ENCODE assay signal across 15 mouse cellular contexts in the genomic region with DNA sequence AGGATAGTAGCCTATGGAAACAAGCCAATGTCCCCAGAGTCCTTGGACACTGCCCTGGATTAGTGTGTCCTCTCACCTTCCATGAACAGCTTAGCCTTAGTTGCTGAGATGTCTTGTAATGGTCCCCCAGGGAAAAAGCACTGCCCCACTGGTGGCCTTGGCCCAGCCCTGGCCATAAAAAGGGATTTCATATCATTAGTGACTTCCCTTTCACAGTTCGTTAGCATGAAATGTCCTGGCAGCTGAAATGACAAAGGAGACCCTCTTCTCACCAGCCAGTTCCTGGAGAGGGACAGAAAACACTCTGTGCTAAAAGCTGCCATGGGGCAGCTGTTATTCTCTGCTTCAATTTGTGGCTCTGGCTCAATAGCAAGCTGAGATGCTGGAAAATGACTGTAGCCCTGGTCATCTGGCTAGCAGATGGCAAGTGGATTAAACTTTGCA.
DNase-seq lines count a peak whose midpoint lies in the region; ATAC-seq and TF ChIP-seq lines count a peak whose summit lies in the region.
"Had no signal": no experiment of that assay in that cellular context is flagged by ENCODE, and none has a peak within 500 bp of the region (broad histone marks: within the 10 kb centered on the region; RNA-seq: fewer than 3 reads in every experiment).

No protein-coding gene starts in this region.

- intact Hi-C loops in gastrocnemius, postnatal 14 days (cut with DNase I; ENCODE audit: low total_unique reads) = no loop called here
- intact Hi-C loops in gastrocnemius, postnatal 36 days (cut with DNase I) = no loop called here

- no peaks in the 10 kb centered on the region for H3K27me3 ChIP-seq in midbrain, postnatal 0 days (ENCODE audit: insufficient read depth, low read length)
- no peaks in the 10 kb centered on the region for H3K27me3 ChIP-seq in midbrain, embryonic 13.5 days
- H3K27me3 ChIP-seq in hindbrain, embryonic 16.5 days (replicated peaks; ENCODE audit: control insufficient read depth, insufficient read depth, low read length) = no peaks in the 10 kb centered on the region
- no peaks in the 10 kb centered on the region for H3K27me3 ChIP-seq in kidney, embryonic 14.5 days (ENCODE audit: control insufficient read depth, insufficient read depth, low read length)
- H3K27me3 ChIP-seq: heart, embryonic 13.5 days had no signal

- no peak overlapping the region for H3K4me2 ChIP-seq in midbrain, postnatal 0 days (ENCODE audit: low read depth, low read length, poor library complexity, severe bottlenecking)
- H3K4me2 ChIP-seq in midbrain, embryonic 13.5 days (replicated peaks) = no peak overlapping the region
- H3K4me2 ChIP-seq in hindbrain, embryonic 16.5 days (ENCODE audit: low read length) = no peak overlapping the region
- no peak overlapping the region for H3K4me2 ChIP-seq in kidney, embryonic 14.5 days (replicated peaks; ENCODE audit: low read depth, low read length)
- H3K4me2 ChIP-seq: heart, embryonic 13.5 days had no signal

- peak; percentile 20; the same call in 1 of the 2 replicates for ATAC-seq in midbrain, postnatal 0 days (ENCODE audit: low FRiP score)
- no peak for ATAC-seq in midbrain, embryonic 13.5 days
- peak; percentile 90 for ATAC-seq in hindbrain, embryonic 16.5 days
- no peak for ATAC-seq in kidney, embryonic 14.5 days (ENCODE audit: low FRiP score, low TSS enrichment)
- ATAC-seq: forebrain, embryonic 14.5 days; inflammation-experienced regulatory T-cells, adult 6 months had no signal

- H3K9me3 ChIP-seq in midbrain, postnatal 0 days (ENCODE audit: low read length) = no peaks in the 10 kb centered on the region
- no peaks in the 10 kb centered on the region for H3K9me3 ChIP-seq in midbrain, embryonic 13.5 days
- no peaks in the 10 kb centered on the region for H3K9me3 ChIP-seq in hindbrain, embryonic 16.5 days (ENCODE audit: control insufficient read depth, low read length)
- no peaks in the 10 kb centered on the region for H3K9me3 ChIP-seq in kidney, embryonic 14.5 days (ENCODE audit: control insufficient read depth, low read length)

- no peak for TF ChIP-seq CTCF in midbrain, postnatal 0 days (IDR thresholded peaks at IDR 0.05)

- H3K4me1 ChIP-seq in midbrain, postnatal 0 days (ENCODE audit: insufficient read depth, low read length) = no peaks in the 10 kb centered on the region
- no peaks in the 10 kb centered on the region for H3K4me1 ChIP-seq in midbrain, embryonic 13.5 days (replicated peaks)
- no peaks in the 10 kb centered on the region for H3K4me1 ChIP-seq in hindbrain, embryonic 16.5 days (ENCODE audit: control insufficient read depth, insufficient read depth, low read depth, low read length)
- no peaks in the 10 kb centered on the region for H3K4me1 ChIP-seq in kidney, embryonic 14.5 days (ENCODE audit: control insufficient read depth, insufficient read depth, low read length)

- 35% methylated on average over 1 of the region's 1 CpGs for WGBS in midbrain, postnatal 0 days
- 24% methylated on average over 1 of the region's 1 CpGs for WGBS in midbrain, embryonic 13.5 days
- 44% methylated on average over 1 of the region's 1 CpGs for whole genome bisulfite sequencing in hindbrain, embryonic 16.5 days
- 27% methylated on average over 1 of the region's 1 CpGs for WGBS in kidney, embryonic 14.5 days

- no peak overlapping the region for H3K27ac ChIP-seq in midbrain, postnatal 0 days (ENCODE audit: low read depth, low read length)
- H3K27ac ChIP-seq in midbrain, embryonic 13.5 days = no peak overlapping the region
- no peak overlapping the region for H3K27ac ChIP-seq in hindbrain, embryonic 16.5 days (ENCODE audit: low read depth, low read length)
- no peak overlapping the region for H3K27ac ChIP-seq in kidney, embryonic 14.5 days (ENCODE audit: low read depth, low read length)
- H3K27ac ChIP-seq: heart, embryonic 13.5 days had no signal

- H3K9ac ChIP-seq in midbrain, postnatal 0 days (replicated peaks; ENCODE audit: low read length, poor library complexity, severe bottlenecking) = no peak overlapping the region
- no peak overlapping the region for H3K9ac ChIP-seq in midbrain, embryonic 13.5 days (replicated peaks)
- no peak overlapping the region for H3K9ac ChIP-seq in hindbrain, embryonic 16.5 days (ENCODE audit: low read depth, low read length)
- H3K9ac ChIP-seq in kidney, embryonic 14.5 days (ENCODE audit: low read depth, low read length) = no peak overlapping the region
- H3K9ac ChIP-seq: heart, embryonic 13.5 days had no signal

- DNase-seq in gastrocnemius, postnatal 14 days = peak; percentile 18
- no peak for DNase-seq in gastrocnemius, postnatal 36 days
- DNase-seq in midbrain, postnatal 0 days (ENCODE audit: low spot score) = peak; percentile 86
- peak; percentile 66 for DNase-seq in retina, embryonic 14.5 days (ENCODE audit: low spot score)
- DNase-seq in B cell, adult 2 months = no peak
- DNase-seq: kidney, postnatal 14 days; lung, adult 18-20 months; right cerebral cortex, postnatal 14 days; thymus, adult 18-20 months had no signal

- no peak overlapping the region for H3K4me3 ChIP-seq in midbrain, postnatal 0 days (ENCODE audit: low read depth, low read length)
- H3K4me3 ChIP-seq in midbrain, embryonic 13.5 days (replicated peaks) = no peak overlapping the region
- no peak overlapping the region for H3K4me3 ChIP-seq in hindbrain, embryonic 16.5 days (ENCODE audit: low read length)
- no peak overlapping the region for H3K4me3 ChIP-seq in kidney, embryonic 14.5 days (ENCODE audit: low read length)
- H3K4me3 ChIP-seq: heart, embryonic 13.5 days had no signal

- no peaks in the 10 kb centered on the region for H3K36me3 ChIP-seq in midbrain, postnatal 0 days (ENCODE audit: insufficient read depth, low read length)
- no peaks in the 10 kb centered on the region for H3K36me3 ChIP-seq in midbrain, embryonic 13.5 days
- no peaks in the 10 kb centered on the region for H3K36me3 ChIP-seq in hindbrain, embryonic 16.5 days (ENCODE audit: control insufficient read depth, insufficient read depth, low read length)
- no peaks in the 10 kb centered on the region for H3K36me3 ChIP-seq in kidney, embryonic 14.5 days (ENCODE audit: control insufficient read depth, insufficient read depth, low read length)
- H3K36me3 ChIP-seq: heart, embryonic 13.5 days had no signal

Comparison
In these comparisons a context has a peak if more than half of its experiments do, and no peak if none do; other contexts are left out.
1. DNase-seq: peak in gastrocnemius, postnatal 14 days (single experiment), midbrain, postnatal 0 days (single experiment) and retina, embryonic 14.5 days (single experiment); none in gastrocnemius, postnatal 36 days (0 of 2) and B cell, adult 2 months (0 of 2).
2. ATAC-seq: peak in midbrain, postnatal 0 days (single experiment) and hindbrain, embryonic 16.5 days (single experiment); none in midbrain, embryonic 13.5 days (single experiment) and kidney, embryonic 14.5 days (single experiment).